Mouse (Mus musculus) right cerebral cortex, postnatal 25 days (tissue): ENCODE data around the gene Igdcc3.
"Not testable (repeated sequence)": the region's sequence is repeated elsewhere in the genome, so short reads cannot be mapped to it uniquely, and the experiment has no call there.

Source experiments
- DNase-seq: peaks from one replicate; pipeline ENCODE4 v3.0.0; 2022

Igdcc3 gene

GRCm38 (mm10) chr9:65207041-65207815, 66.2 kb downstream of the Igdcc3 start:
- DNase-seq, result not testable (repeated sequence)

DNA sequence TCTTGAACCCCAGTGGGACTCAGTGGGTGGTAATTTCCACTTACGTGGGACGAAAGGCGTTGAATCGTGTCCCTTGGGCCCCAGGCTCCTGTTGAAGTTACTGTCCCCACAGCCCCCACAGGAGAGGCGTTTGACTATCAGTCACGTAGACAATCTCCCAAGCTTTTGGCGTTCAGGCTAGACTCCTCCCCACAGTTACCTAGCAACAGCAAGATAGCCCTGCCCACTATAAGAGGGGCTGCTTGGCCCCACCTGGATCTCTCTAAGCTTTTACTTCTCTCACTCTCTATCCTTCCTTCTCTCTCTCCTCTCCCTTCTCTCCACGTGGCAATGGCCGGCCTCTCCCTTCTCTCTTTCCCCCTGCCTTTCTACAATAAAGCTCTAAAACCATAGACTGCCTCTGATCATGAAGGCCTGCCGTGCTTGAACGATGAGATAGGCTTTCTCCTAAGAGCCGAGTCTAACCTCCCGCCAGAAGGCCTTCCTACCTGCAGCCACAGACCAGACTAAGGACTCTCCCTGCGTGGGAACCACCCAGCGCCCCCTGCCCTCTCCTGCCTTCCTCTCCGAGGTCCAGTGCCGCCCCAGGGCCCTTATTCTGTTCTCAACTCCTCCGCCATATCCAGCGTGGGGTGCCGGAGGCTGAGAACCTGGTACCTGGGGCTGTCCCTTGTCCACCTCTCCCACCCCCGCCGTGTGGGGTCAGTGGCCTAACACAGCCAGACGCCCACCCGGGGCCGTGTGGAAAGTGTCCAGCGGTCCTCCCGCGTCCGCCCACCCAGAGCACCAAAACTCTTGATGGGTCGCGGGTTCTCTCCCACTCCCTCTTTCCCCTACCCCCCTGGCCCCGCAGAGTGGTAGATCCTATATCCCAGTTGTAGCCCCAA, 67.5 kb downstream of the Igdcc3 start:
- DNase-seq, result no peak

GRCm38 (mm10) chr9:65211598-65211997, 70.6 kb downstream of the Igdcc3 start:
- DNase-seq, result no peak

DNA sequence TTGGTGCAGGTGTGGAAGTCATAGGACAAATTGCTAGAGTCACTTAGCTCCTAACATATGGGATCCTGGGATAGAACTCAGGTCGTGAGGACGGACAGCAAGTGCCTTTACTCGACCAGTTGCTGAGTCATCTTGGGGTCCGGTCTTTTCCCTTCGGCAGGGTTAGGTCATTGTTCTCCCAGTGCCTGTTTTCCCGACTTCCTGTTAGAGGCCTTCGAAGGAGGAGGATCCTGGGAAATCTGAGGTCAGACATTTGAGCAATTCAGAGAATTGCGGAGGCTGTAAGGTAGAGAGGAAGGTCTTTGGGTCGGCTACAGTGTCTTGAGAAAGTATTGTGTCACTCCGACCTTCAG, 73.4 kb downstream of the Igdcc3 start:
- no peak for DNase-seq

DNA sequence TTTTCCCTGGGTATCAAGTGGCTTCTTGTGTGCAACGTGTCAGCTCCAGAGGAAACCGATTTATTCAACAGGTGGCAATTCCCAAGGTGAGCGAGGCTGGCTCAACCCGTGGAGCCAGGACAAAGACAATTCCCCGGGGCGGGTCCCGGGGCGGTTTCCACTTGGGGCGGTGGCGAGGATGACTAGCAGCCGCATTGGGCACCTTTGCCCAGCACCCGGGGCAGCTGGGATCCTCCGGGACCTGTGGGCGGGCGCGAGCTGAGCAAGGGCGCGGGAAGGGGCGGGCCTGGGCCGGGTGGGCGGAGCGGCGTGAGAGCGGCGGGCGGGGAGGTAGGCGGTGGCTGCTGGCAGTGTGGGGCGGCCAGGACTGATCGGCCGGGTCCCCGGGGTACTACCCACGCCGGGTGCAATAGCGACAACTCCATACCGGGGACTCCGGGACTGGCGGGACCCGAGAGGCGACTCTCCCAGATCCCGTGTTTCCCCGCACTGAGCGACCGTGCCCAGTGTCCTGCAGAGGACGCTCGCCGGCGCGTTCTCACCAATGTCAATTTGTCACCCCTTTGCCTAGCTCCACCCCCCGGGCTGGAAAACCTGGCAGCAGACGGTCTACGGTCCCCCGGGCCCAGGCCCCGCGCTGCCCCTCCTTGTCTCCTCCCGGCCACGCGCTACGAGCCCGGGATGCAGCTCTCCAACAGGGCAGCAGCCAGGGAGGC, 73.9 kb downstream of the Igdcc3 start:
- DNase-seq, result peak; percentile 84

GRCm38 (mm10) chr9:65215494-65216126, 74.6 kb downstream of the Igdcc3 start:
- DNase-seq, result no peak

- DNase-seq, result no peak
Measured at GRCm38 (mm10) chr9:65216972-65217371, 76.0 kb downstream of the Igdcc3 start.

DNA sequence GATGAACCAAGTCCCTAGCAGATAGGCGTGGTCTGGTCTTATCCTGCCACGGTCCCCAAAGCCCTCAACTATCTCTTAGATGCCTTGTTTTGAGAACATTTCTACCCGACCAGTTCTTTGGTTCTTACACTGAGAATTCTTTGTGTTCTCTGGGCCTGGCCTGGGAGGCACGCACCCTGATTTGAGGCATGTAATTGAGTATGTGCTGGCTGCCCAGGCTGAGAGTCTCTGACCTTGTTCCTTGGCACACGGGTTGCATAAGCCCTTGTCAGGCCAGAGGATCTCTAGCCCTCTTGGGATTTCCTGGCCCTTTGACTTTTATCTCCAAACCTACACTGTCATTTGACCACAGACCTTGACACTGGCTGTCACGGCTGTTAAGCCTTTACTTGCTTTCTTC, 76.7 kb downstream of the Igdcc3 start:
- DNase-seq, result no peak

GRCm38 (mm10) chr9:65218916-65219315, 77.9 kb downstream of the Igdcc3 start:
- DNase-seq, result no peak

DNA sequence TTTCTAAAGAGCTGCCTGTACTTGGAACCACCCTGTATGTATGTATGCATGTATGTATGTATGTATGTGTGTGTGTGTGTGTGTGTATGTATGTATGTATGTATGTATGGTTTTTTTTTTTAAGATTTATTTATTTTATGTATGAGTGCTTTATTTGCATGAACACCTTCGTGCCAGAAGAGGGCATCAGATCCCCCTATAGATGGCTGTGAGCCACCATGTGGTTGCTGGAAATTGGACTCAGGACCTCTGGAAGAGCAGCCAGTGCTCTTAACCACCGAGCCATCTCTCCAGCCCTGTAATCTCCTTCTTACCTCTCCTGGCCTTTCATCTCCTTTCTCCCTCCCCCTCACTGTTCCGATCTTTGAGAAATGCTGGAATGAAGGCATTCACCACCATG, 79.4 kb downstream of the Igdcc3 start:
- DNase-seq, result not testable (repeated sequence)

DNA sequence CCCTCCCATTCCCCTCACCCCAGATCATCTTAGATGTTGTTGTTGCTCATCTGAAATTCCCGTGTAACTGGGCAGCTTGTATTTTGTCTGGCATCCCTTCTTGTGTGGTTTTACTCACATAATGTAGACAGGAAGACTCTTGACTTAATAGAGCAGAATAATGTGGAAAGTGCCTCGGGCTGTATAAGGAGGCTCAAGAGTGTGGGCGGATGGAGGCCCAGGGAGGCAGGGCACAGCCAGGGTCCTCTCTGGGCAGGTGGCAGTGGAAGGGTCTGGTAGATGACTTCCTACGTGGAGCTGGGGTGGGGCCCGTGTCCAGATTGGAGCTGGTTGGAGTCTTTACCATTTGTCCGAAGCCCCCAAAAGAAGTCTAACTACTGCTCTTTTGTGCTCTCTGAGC, 82.9 kb downstream of the Igdcc3 start:
- no peak for DNase-seq

GRCm38 (mm10) chr9:65225795-65226194, 84.8 kb downstream of the Igdcc3 start:
- no peak for DNase-seq

DNA sequence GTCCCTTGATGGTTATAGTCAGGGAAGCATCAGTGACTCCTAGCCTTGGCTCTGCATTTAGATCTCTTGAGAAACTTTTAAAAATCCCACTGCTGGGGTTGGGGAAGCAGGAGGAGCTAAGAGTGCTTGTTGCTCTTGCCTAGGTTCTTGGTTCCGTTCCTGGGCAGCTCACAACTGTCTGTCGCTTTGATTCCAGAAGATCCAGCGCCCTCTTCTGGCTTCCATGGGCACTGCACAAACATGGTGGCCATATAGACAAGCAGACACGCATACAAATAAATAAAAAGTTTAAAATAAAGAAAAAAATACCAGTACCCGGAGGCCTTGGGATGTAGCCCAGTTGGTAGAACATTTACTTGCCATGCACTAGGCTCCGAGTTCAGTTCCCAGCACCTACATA, 89.3 kb downstream of the Igdcc3 start:
- DNase-seq, result no peak

- DNase-seq, result no peak
Measured at GRCm38 (mm10) chr9:65231284-65231683, 90.3 kb downstream of the Igdcc3 start.

DNA sequence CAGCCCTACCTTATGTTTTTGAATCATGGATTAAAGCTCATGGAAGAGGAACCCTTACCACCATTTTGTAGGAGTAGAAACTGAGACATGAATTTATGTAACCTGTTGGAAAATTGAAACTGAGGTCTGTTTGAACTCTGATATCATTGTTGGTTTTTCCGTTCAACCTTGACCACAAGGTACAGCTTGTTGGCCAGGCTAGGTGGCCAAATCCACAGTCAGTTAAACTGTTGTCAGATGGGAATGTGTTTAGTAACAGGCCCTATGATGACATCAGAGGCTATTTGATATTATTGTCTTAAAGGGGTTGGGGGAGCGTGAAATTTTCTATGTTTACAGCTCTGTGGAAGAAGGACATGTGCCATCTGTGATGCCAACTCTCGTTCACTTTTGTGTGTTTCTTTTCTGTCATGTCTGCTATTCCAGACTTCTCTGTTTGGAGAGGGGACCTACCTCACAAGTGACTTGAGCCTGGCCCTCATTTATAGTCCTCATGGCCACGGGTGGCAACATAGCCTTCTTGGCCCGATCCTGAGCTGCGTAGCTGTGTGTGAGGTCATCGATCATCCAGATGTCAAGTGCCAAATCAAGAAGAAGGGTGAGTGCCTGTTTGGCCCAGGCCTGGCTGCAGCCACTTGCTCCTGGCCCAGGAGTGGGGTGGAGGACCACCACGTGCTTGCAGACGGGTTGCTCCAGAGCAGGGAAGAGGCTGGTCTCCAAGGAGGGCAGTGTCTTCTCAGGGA, 92.4 kb downstream of the Igdcc3 start:
- no peak for DNase-seq

GRCm38 (mm10) chr9:65234734-65235133, 93.7 kb downstream of the Igdcc3 start:
- no peak for DNase-seq
